Mouse (Mus musculus) liver, embryonic 14.5 days (tissue): Measurements from ENCODE around the gene Slc35c1. TPM values are rescaled to one million over a fixed set of nuclear protein-coding genes. Genes with fewer than 3 reads are reported as not detected.

Experiments used
- ATAC-seq: fragments of 200-750 bp; cut with Nextera tagmentation; 2 replicates; pipeline ENCODE4 v1.8.0; 2017; ENCODE audit warnings: moderate number of reproducible peaks, mild to moderate bottlenecking, moderate library complexity; ENCODE audit not compliant: insufficient read depth
- DNase-seq, 3 experiments: peaks; one replicate each; pipeline ENCODE4 v3.0.0-alpha.2; 2012 to 2013; ENCODE audit warnings: low read depth in 3 of 3, low spot score in 3 of 3
- H3K27ac ChIP-seq: fragments of 300-500 bp; sonication (generic); 2 replicates; pipeline ENCODE4 v1.5.1; 2014; ENCODE audit warnings: moderate library complexity, mild to moderate bottlenecking, control low read depth, inconsistent platforms
- H3K27me3 ChIP-seq: fragments of 300-500 bp; sonication (generic); 2 replicates; pipeline ENCODE4 v1.6.1; 2014; ENCODE audit warnings: mild to moderate bottlenecking, low read length, moderate library complexity; ENCODE audit not compliant: control insufficient read depth, insufficient read depth
- H3K36me3 ChIP-seq: fragments of 300-500 bp; sonication (generic); replicated peaks from 2 replicates; pipeline ENCODE4 v1.6.1; 2014; ENCODE audit warnings: low read depth; ENCODE audit not compliant: control insufficient read depth, insufficient read depth
- H3K4me1 ChIP-seq, 2 experiments: fragments of 200-500 bp in 1 of 2; fragments of 300-500 bp in 1 of 2; sonication (generic) in 1 of 2; replicated peaks; 2 replicates each; pipeline ENCODE4 v1.6.1; 2012 to 2014; ENCODE audit warnings: antibody characterized with exemption in 1 of 2, inconsistent platforms in 1 of 2, low read length in 1 of 2; ENCODE audit not compliant: control insufficient read depth in 2 of 2, insufficient read depth in 2 of 2
- H3K4me2 ChIP-seq: fragments of 300-500 bp; sonication (generic); 2 replicates; pipeline ENCODE4 v1.6.1; 2014; ENCODE audit warnings: low read depth, mild to moderate bottlenecking, control low read depth, moderate library complexity
- H3K4me3 ChIP-seq, 2 experiments: fragments of 200-500 bp in 1 of 2; fragments of 300-500 bp in 1 of 2; sonication (generic) in 1 of 2; 2 replicates each; pipeline ENCODE4 v1.5.1; 2012 to 2014; ENCODE audit warnings: low read depth in 2 of 2, low read length in 2 of 2, mild to moderate bottlenecking in 2 of 2, control low read depth in 1 of 2, inconsistent platforms in 1 of 2, moderate library complexity in 1 of 2; ENCODE audit not compliant: insufficient read depth in 1 of 2
- H3K9ac ChIP-seq: fragments of 300-500 bp; sonication (generic); replicated peaks from 2 replicates; pipeline ENCODE4 v1.6.1; 2014; ENCODE audit warnings: mild to moderate bottlenecking, control low read depth, moderate library complexity
- H3K9me3 ChIP-seq: fragments of 300-500 bp; sonication (generic); 2 replicates; pipeline ENCODE4 v1.6.1; 2016; ENCODE audit warnings: low read length, mixed read lengths; ENCODE audit not compliant: control insufficient read depth
- CTCF ChIP-seq: IDR thresholded peaks from 2 replicates; pipeline ENCODE4 v1.5.1; 2016; ENCODE audit warnings: antibody characterized with exemption, low read depth, control low read depth
- EP300 ChIP-seq: IDR thresholded peaks from 2 replicates; pipeline ENCODE4 v1.6.1; 2016; ENCODE audit warnings: antibody characterized with exemption, low read depth
- WGBS: fragments of 180-500 bp; shearing (Covaris S2); extraction: QIAGEN DNeasy Blood & Tissue Kit; methylation state at CpG from one replicate; pipeline ENCODE4 v1.1.7; 2014; ENCODE audit not compliant: insufficient replicate concordance; 5-methylcytosine and 5-hydroxymethylcytosine counted together
- polyA plus RNA-seq, 2 experiments: library from polyadenylated mRNA; depleted of rRNA in 1 of 2; stranded (reverse) in 1 of 2; unstranded in 1 of 2; fragments of >200 nt; fragmentation: Nextera tagmentation in 1 of 2; extraction: Ambion mirVana in 1 of 2; gene quantifications; 2 replicates each; pipeline versions ENCODE4 v1.2.1 to v1.2.3; 2012 to 2014

The Slc35c1 gene
- polyA plus RNA-seq, 2 experiments, result 7.0 to 9.9 TPM

- no peak overlapping the region for H3K4me2 ChIP-seq
- H3K27ac ChIP-seq, result no peak overlapping the region
- ATAC-seq (no peak), DNase-seq (no peak)
- H3K27me3 ChIP-seq, result no peaks in the 10 kb centered on the region
- no peak for TF ChIP-seq EP300
- TF ChIP-seq CTCF, result no peak
- 68% methylated on average over 4 of the region's 4 CpGs for WGBS
- H3K9ac ChIP-seq, result no peak overlapping the region
- peaks cover 14 to 35% of the 10 kb centered on the region in 2 experiments for H3K4me1 ChIP-seq
- no peak overlapping the region for H3K4me3 ChIP-seq
- no peaks in the 10 kb centered on the region for H3K36me3 ChIP-seq
- H3K9me3 ChIP-seq, result no peaks in the 10 kb centered on the region
Measured at GRCm38 (mm10) chr2:92443313-92443712, 17.0 kb downstream of the Slc35c1 start.

GRCm38 (mm10) chr2:92442419-92443001, 17.8 kb downstream of the Slc35c1 start:
- peaks cover 17 to 39% of the 10 kb centered on the region in 2 experiments for H3K4me1 ChIP-seq
- no peak overlapping the region for H3K4me2 ChIP-seq
- no peak overlapping the region for H3K9ac ChIP-seq
- WGBS, result 54% methylated on average over 12 of the region's 12 CpGs
- TF ChIP-seq EP300 (no peak), CTCF (no peak)
- H3K36me3 ChIP-seq, result no peaks in the 10 kb centered on the region
- no peaks in the 10 kb centered on the region for H3K27me3 ChIP-seq
- H3K27ac ChIP-seq, result no peak overlapping the region
- H3K9me3 ChIP-seq, result no peaks in the 10 kb centered on the region
- no peak overlapping the region for H3K4me3 ChIP-seq
- DNase-seq (no peak), ATAC-seq (no peak)

GRCm38 (mm10) chr2:92440432-92440831, 19.9 kb downstream of the Slc35c1 start:
- no peaks in the 10 kb centered on the region for H3K36me3 ChIP-seq
- no peaks in the 10 kb centered on the region for H3K9me3 ChIP-seq
- peaks cover 22 to 32% of the 10 kb centered on the region in 2 experiments for H3K4me1 ChIP-seq
- DNase-seq, result no peak
- H3K4me2 ChIP-seq, result no peak overlapping the region
- no peak for ATAC-seq
- no peak overlapping the region for H3K9ac ChIP-seq
- H3K27ac ChIP-seq, result no peak overlapping the region
- no peak overlapping the region for H3K4me3 ChIP-seq
- no peak for TF ChIP-seq EP300
- TF ChIP-seq CTCF, result no peak
- 70% methylated on average over 6 of the region's 6 CpGs for WGBS
- H3K27me3 ChIP-seq, result no peaks in the 10 kb centered on the region

GRCm38 (mm10) chr2:92438567-92438966, 21.8 kb downstream of the Slc35c1 start:
- Histone ChIP-seq H3K4me3 (no peak overlapping the region), H3K36me3 (no peaks in the 10 kb centered on the region), H3K4me2 (no peak overlapping the region), H3K9ac (no peak overlapping the region), H3K4me1 (peaks cover 9 to 25% of the 10 kb centered on the region in 2 experiments), H3K9me3 (no peaks in the 10 kb centered on the region), H3K27ac (no peak overlapping the region), H3K27me3 (no peaks in the 10 kb centered on the region)
- ATAC-seq (no peak), DNase-seq (no peak)
- TF ChIP-seq EP300 (no peak), CTCF (no peak)
- WGBS, result 53% methylated on average over 3 of the region's 3 CpGs

- Histone ChIP-seq H3K9me3 (no peaks in the 10 kb centered on the region), H3K27ac (no peak overlapping the region), H3K36me3 (no peaks in the 10 kb centered on the region), H3K4me2 (peak overlapping the region; percentile 50), H3K4me3 (no peak overlapping the region), H3K27me3 (no peaks in the 10 kb centered on the region), H3K4me1 (peaks cover 11 to 23% of the 10 kb centered on the region in 2 experiments), H3K9ac (no peak overlapping the region)
- 0% methylated on average over 5 of the region's 5 CpGs for WGBS
- DNase-seq, result peak; percentile 68 to 76 (median 74)
- no peak for ATAC-seq
- TF ChIP-seq CTCF (peak; percentile 88), EP300 (no peak)
Measured at GRCm38 (mm10) chr2:92437875-92438274, 22.5 kb downstream of the Slc35c1 start.
